Mouse (Mus musculus): ENCODE measurements at regions not wholly inside any gene's neighbourhood (a gene's known extent, or its start where the extent isn't known, plus 50 kb on each side); places are given as distances from the start of the nearest gene placed in this dataset.

- DNase-seq (ENCODE audit: low read depth, low spot score) = no peak
These were observed 80.0 kb downstream of the Tex36 start for GRCm38 (mm10) chr7:133521936-133522335.

GRCm38 (mm10) chr7:133518926-133519325 is 83.0 kb downstream of the Tex36 start:
- DNase-seq (ENCODE audit: low read depth, low spot score) = no peak

GRCm38 (mm10) chr7:133517576-133517975 is 84.4 kb downstream of the Tex36 start:
- DNase-seq (ENCODE audit: low read depth, low spot score) = no peak

- DNase-seq (ENCODE audit: low read depth, low spot score) = no peak
These were observed 91.0 kb downstream of the Tex36 start for GRCm38 (mm10) chr7:133510926-133511325.

- DNase-seq (ENCODE audit: low read depth, low spot score) = no peak
These were observed 92.5 kb downstream of the Tex36 start for GRCm38 (mm10) chr7:133509486-133509885.

GRCm38 (mm10) chr7:133508370-133509012 is 93.5 kb downstream of the Tex36 start:
- DNase-seq (ENCODE audit: low read depth, low spot score) = no peak

- DNase-seq (ENCODE audit: low read depth, low spot score) = no peak
These were observed 96.3 kb downstream of the Tex36 start for GRCm38 (mm10) chr7:133505628-133506027.

GRCm38 (mm10) chr7:133503946-133504345 is 98.0 kb downstream of the Tex36 start:
- DNase-seq (ENCODE audit: low read depth, low spot score) = no peak

GRCm38 (mm10) chr7:133502731-133503130 is 99.2 kb downstream of the Tex36 start:
- DNase-seq (ENCODE audit: low read depth, low spot score) = no peak

GRCm38 (mm10) chr7:133497551-133497950 is 104.4 kb downstream of the Tex36 start:
- DNase-seq (ENCODE audit: low read depth, low spot score) = no peak

GRCm38 (mm10) chr7:133494982-133495550 is 106.9 kb downstream of the Tex36 start:
- no peak for DNase-seq (ENCODE audit: low read depth, low spot score)

GRCm38 (mm10) chr7:133494256-133494981 is 107.5 kb downstream of the Tex36 start:
- no peak for DNase-seq (ENCODE audit: low read depth, low spot score)

- DNase-seq (ENCODE audit: low read depth, low spot score) = no peak
These were observed 109.3 kb downstream of the Tex36 start for GRCm38 (mm10) chr7:133492626-133493025.

- DNase-seq (ENCODE audit: low read depth, low spot score) = no peak
These were observed 113.9 kb downstream of the Tex36 start for GRCm38 (mm10) chr7:133487887-133488630.

- DNase-seq (ENCODE audit: low read depth, low spot score) = no peak
These were observed 117.5 kb downstream of the Tex36 start for GRCm38 (mm10) chr7:133484430-133484841.

GRCm38 (mm10) chr7:133481529-133481928 is 120.4 kb downstream of the Tex36 start:
- no peak for DNase-seq (ENCODE audit: low read depth, low spot score)

GRCm38 (mm10) chr7:133479679-133480078 is 122.3 kb downstream of the Tex36 start:
- no peak for DNase-seq (ENCODE audit: low read depth, low spot score)

- no peak for DNase-seq (ENCODE audit: low read depth, low spot score)
These were observed 124.0 kb downstream of the Tex36 start for GRCm38 (mm10) chr7:133477933-133478332.

- DNase-seq (ENCODE audit: low read depth, low spot score) = peak; percentile 26
These were observed 124.7 kb downstream of the Tex36 start for GRCm38 (mm10) chr7:133477221-133477620.

GRCm38 (mm10) chr7:133471706-133472105 is 130.3 kb downstream of the Tex36 start:
- no peak for DNase-seq (ENCODE audit: low read depth, low spot score)

- no peak for DNase-seq (ENCODE audit: low read depth, low spot score)
These were observed 131.4 kb downstream of the Tex36 start for GRCm38 (mm10) chr7:133470620-133470958.

- no peak for DNase-seq (ENCODE audit: low read depth, low spot score)
These were observed 131.9 kb downstream of the Tex36 start for GRCm38 (mm10) chr7:133469952-133470619.

All from brain, embryonic 18.5 days (tissue).